Mouse (Mus musculus) neural tube, embryonic 15.5 days (tissue): ENCODE results near the gene Arhgap22. TPM values are rescaled to one million over a fixed set of nuclear protein-coding genes. Genes with fewer than 3 reads are reported as not detected.

ENCODE experiments used
- ATAC-seq: fragments of 200-750 bp; cut with Nextera tagmentation; 2 replicates; pipeline ENCODE4 v1.8.0; 2017; ENCODE audit warnings: mild to moderate bottlenecking, moderate TSS enrichment, moderate library complexity; ENCODE audit not compliant: low FRiP score
- H3K27ac ChIP-seq: fragments of 300-500 bp; sonication (generic); replicated peaks from 2 replicates; pipeline ENCODE4 v1.5.1; 2015; ENCODE audit warnings: mild to moderate bottlenecking, inconsistent platforms
- H3K27me3 ChIP-seq: fragments of 300-500 bp; sonication (generic); replicated peaks from 2 replicates; pipeline ENCODE4 v1.6.1; 2015; ENCODE audit warnings: inconsistent platforms
- H3K36me3 ChIP-seq: fragments of 300-500 bp; sonication (generic); 2 replicates; pipeline ENCODE4 v1.6.1; 2015; ENCODE audit warnings: inconsistent platforms
- H3K4me1 ChIP-seq: fragments of 300-500 bp; sonication (generic); 2 replicates; pipeline ENCODE4 v1.6.1; 2015; ENCODE audit warnings: inconsistent platforms
- H3K4me2 ChIP-seq: fragments of 300-500 bp; sonication (generic); 2 replicates; pipeline ENCODE4 v1.6.1; 2015; ENCODE audit warnings: inconsistent platforms, mild to moderate bottlenecking, moderate library complexity
- H3K4me3 ChIP-seq: fragments of 300-500 bp; sonication (generic); replicated peaks from 2 replicates; pipeline ENCODE4 v1.5.1; 2015; ENCODE audit warnings: mild to moderate bottlenecking, inconsistent platforms
- H3K9ac ChIP-seq: fragments of 300-500 bp; sonication (generic); replicated peaks from 2 replicates; pipeline ENCODE4 v1.6.1; 2015; ENCODE audit warnings: mild to moderate bottlenecking, inconsistent platforms
- H3K9me3 ChIP-seq: fragments of 300-500 bp; sonication (generic); replicated peaks from 2 replicates; pipeline ENCODE4 v1.6.1; 2016; ENCODE audit warnings: inconsistent platforms
- WGBS: fragments of 180-500 bp; shearing (Covaris S2); methylation state at CpG from one replicate; pipeline ENCODE4 v1.1.7; 2015; ENCODE audit warnings: mixed read lengths; 5-methylcytosine and 5-hydroxymethylcytosine counted together
- polyA plus RNA-seq: library from polyadenylated mRNA; unstranded; fragments of >200 nt; fragmentation: Nextera tagmentation; extraction: Ambion mirVana; gene quantifications from 2 replicates; pipeline ENCODE4 v1.2.1, GENCODE M21; 2015

Gene Arhgap22
- polyA plus RNA-seq, 1 experiment from 2014 or later, result 3.3 TPM

DNA sequence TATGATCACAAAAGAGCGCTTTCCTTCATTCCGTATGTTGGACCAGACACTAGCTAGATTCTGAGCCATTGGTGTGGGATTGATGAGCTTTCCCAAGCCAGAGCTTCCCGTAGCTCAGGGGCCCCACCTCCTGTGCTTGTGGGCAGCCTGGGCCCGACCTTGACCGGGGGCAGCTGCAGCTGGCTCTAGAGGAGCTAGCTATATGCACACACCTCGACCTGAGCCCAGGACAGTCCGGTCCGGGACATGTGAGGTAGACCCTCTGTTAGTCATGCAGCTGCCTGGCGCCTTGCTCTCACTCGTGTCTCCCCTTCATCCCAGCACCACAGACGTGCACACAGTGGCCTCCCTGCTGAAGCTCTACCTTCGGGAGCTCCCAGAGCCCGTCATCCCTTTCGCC is 148.3 kb downstream of the Arhgap22 start:
- Histone ChIP-seq H3K9ac (no peak overlapping the region), H3K36me3 (no peaks in the 10 kb centered on the region), H3K4me3 (no peak overlapping the region), H3K27me3 (no peaks in the 10 kb centered on the region), H3K9me3 (no peaks in the 10 kb centered on the region), H3K4me1 (peaks cover 18% of the 10 kb centered on the region), H3K27ac (no peak overlapping the region), H3K4me2 (no peak overlapping the region)
- 77% methylated on average over 14 of the region's 14 CpGs for WGBS
- no peak for ATAC-seq

GRCm38 (mm10) chr14:33362807-33363206 is 149.0 kb downstream of the Arhgap22 start:
- 49% methylated on average over 10 of the region's 10 CpGs for WGBS
- H3K9ac ChIP-seq, result no peak overlapping the region
- peaks cover 20% of the 10 kb centered on the region for H3K4me1 ChIP-seq
- H3K36me3 ChIP-seq, result no peaks in the 10 kb centered on the region
- no peak overlapping the region for H3K4me3 ChIP-seq
- no peaks in the 10 kb centered on the region for H3K9me3 ChIP-seq
- H3K4me2 ChIP-seq, result no peak overlapping the region
- no peak for ATAC-seq
- H3K27me3 ChIP-seq, result no peaks in the 10 kb centered on the region
- no peak overlapping the region for H3K27ac ChIP-seq

- Histone ChIP-seq H3K9ac (no peak overlapping the region), H3K4me1 (peaks cover 18% of the 10 kb centered on the region), H3K4me3 (no peak overlapping the region), H3K27ac (no peak overlapping the region), H3K27me3 (no peaks in the 10 kb centered on the region), H3K36me3 (no peaks in the 10 kb centered on the region), H3K9me3 (no peaks in the 10 kb centered on the region), H3K4me2 (no peak overlapping the region)
- 90% methylated on average over 5 of the region's 5 CpGs for WGBS
- no peak for ATAC-seq
Measured at GRCm38 (mm10) chr14:33363611-33364010, 149.8 kb downstream of the Arhgap22 start.

GRCm38 (mm10) chr14:33364061-33364460 is 150.2 kb downstream of the Arhgap22 start:
- Histone ChIP-seq H3K27me3 (no peaks in the 10 kb centered on the region), H3K9ac (no peak overlapping the region), H3K4me2 (no peak overlapping the region), H3K27ac (no peak overlapping the region), H3K4me1 (peaks cover 18% of the 10 kb centered on the region), H3K9me3 (no peaks in the 10 kb centered on the region), H3K36me3 (no peaks in the 10 kb centered on the region), H3K4me3 (no peak overlapping the region)
- no peak for ATAC-seq
- 90% methylated on average over 2 of the region's 2 CpGs for whole genome bisulfite sequencing

DNA sequence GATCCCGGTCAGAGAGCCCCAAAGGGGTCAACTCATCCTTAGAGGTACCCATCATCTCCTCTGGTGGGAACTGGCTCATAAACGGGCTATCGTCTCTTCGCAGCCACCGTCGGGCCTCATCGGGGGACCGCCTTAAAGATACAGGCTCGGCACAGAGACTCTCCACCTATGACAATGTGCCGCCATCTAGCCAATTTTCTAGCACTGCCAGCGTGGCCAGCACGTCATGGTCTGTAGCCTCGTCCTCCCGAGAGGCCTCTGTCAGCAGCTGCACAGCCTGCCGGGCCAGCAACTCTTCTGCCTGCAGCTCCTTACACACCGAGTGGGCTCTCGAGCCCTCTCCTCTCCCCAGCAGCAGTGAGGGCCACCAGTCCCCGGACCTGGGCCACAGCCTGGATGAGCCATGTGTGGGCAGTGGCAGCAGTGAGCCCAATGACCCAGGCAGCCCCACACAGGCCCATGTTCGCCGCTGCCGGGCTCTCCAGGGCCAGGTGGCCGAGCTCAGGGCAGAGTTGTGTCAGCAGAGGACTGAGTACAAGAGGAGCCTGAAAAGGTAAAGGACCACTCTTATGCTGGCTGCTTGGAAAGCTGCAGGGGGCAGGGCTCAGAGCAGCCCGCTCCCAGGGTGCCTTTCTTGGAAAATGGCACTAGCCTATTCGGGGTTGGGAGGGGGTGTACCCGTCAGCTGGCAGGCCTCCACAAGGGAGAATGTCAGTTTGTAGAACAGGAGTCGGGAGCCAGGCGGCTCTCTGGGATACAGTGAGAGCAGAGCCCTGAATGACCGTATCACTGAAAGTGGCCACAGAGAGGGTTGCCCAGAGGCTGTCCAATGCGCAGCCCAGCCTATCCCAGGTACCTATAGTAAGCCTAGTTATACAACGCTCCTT is 153.3 kb downstream of the Arhgap22 start:
- no peak for ATAC-seq
- 61% methylated on average over 30 of the region's 30 CpGs for WGBS
- no peaks in the 10 kb centered on the region for H3K9me3 ChIP-seq
- H3K27me3 ChIP-seq, result no peaks in the 10 kb centered on the region
- H3K4me2 ChIP-seq, result 0 out of 2 replicates have a peak overlapping the region, but pooled peaks have one; percentile 11
- H3K9ac ChIP-seq, result no peak overlapping the region
- no peak overlapping the region for H3K27ac ChIP-seq
- H3K4me1 ChIP-seq, result peaks cover 29% of the 10 kb centered on the region
- H3K36me3 ChIP-seq, result no peaks in the 10 kb centered on the region
- H3K4me3 ChIP-seq, result no peak overlapping the region

DNA sequence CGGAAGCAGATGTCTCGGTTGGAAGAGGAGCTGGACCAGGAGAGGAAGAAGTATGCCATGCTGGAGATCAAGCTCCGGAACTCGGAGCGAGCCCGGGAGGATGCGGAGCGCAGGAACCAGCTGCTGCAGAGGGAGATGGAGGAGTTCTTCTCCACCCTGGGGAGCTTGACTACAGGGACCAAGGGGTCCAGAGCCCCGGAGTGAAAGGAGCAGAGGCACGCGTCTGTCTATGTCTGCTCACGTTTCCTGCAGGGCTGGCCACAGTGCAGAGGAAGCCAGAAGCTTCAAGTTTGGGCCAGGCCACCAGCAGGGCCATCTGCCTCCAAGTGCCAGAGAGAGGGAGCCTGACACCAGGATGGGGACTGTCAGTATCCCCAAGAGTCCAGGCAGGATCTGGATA is 155.5 kb downstream of the Arhgap22 start:
- Histone ChIP-seq H3K9ac (no peak overlapping the region), H3K9me3 (no peaks in the 10 kb centered on the region), H3K4me2 (no peak overlapping the region), H3K27ac (no peak overlapping the region), H3K36me3 (no peaks in the 10 kb centered on the region), H3K27me3 (no peaks in the 10 kb centered on the region), H3K4me3 (no peak overlapping the region), H3K4me1 (peaks cover 23% of the 10 kb centered on the region)
- no peak for ATAC-seq
- 89% methylated on average over 12 of the region's 12 CpGs for WGBS

DNA sequence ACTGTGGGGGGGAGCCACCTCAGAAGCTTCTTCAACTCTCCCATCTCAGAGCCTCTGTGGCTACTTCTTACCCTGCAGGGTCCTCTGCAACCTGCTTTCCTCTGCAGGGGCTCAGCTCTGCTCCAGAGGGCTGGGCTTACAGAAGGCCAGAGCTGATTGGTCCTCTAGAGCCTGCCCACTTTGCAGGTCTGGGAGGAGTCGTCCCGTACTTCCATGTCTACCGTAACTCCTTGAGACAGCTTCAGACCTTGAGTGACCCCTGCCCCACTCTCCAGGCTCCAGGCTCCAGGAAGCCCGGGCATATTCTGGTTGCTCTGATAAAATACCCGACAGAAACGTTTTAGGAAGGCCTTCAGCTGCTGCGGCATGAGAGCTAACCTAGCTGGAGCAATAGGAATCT is 156.2 kb downstream of the Arhgap22 start:
- Histone ChIP-seq H3K9me3 (no peaks in the 10 kb centered on the region), H3K4me3 (no peak overlapping the region), H3K9ac (no peak overlapping the region), H3K36me3 (no peaks in the 10 kb centered on the region), H3K27me3 (no peaks in the 10 kb centered on the region), H3K27ac (no peak overlapping the region), H3K4me1 (peaks cover 23% of the 10 kb centered on the region), H3K4me2 (peak overlapping the region; percentile 29; the same call in 1 of the 2 replicates)
- peak; percentile 39; the same call in 1 of the 2 replicates for ATAC-seq
- WGBS, result 19% methylated on average over 7 of the region's 7 CpGs

GRCm38 (mm10) chr14:33371248-33371647 is 157.4 kb downstream of the Arhgap22 start:
- Histone ChIP-seq H3K27ac (no peak overlapping the region), H3K4me1 (peaks cover 23% of the 10 kb centered on the region), H3K36me3 (no peaks in the 10 kb centered on the region; the same call in 1 of the 2 replicates), H3K4me3 (no peak overlapping the region), H3K4me2 (no peak overlapping the region), H3K9me3 (no peaks in the 10 kb centered on the region), H3K9ac (no peak overlapping the region), H3K27me3 (no peaks in the 10 kb centered on the region)
- ATAC-seq, result peak; percentile 43; the same call in 1 of the 2 replicates
- WGBS, result 17% methylated on average over 3 of the region's 3 CpGs

GRCm38 (mm10) chr14:33373271-33373670 is 159.4 kb downstream of the Arhgap22 start:
- H3K4me3 ChIP-seq, result no peak overlapping the region
- ATAC-seq, result no peak
- WGBS, result 64% methylated on average over 1 of the region's 1 CpGs
- H3K27me3 ChIP-seq, result no peaks in the 10 kb centered on the region
- no peak overlapping the region for H3K9ac ChIP-seq
- H3K36me3 ChIP-seq, result peaks cover 3% of the 10 kb centered on the region; the same call in 1 of the 2 replicates
- H3K4me2 ChIP-seq, result no peak overlapping the region
- no peak overlapping the region for H3K27ac ChIP-seq
- no peaks in the 10 kb centered on the region for H3K9me3 ChIP-seq
- H3K4me1 ChIP-seq, result peaks cover 11% of the 10 kb centered on the region

GRCm38 (mm10) chr14:33374089-33374488 is 160.3 kb downstream of the Arhgap22 start:
- Histone ChIP-seq H3K4me3 (no peak overlapping the region), H3K4me1 (peaks cover 11% of the 10 kb centered on the region), H3K36me3 (peaks cover 3% of the 10 kb centered on the region; the same call in 1 of the 2 replicates), H3K9ac (no peak overlapping the region), H3K27me3 (no peaks in the 10 kb centered on the region), H3K9me3 (no peaks in the 10 kb centered on the region), H3K27ac (no peak overlapping the region), H3K4me2 (no peak overlapping the region)
- WGBS, result 90% methylated on average over 1 of the region's 1 CpGs
- no peak for ATAC-seq

DNA sequence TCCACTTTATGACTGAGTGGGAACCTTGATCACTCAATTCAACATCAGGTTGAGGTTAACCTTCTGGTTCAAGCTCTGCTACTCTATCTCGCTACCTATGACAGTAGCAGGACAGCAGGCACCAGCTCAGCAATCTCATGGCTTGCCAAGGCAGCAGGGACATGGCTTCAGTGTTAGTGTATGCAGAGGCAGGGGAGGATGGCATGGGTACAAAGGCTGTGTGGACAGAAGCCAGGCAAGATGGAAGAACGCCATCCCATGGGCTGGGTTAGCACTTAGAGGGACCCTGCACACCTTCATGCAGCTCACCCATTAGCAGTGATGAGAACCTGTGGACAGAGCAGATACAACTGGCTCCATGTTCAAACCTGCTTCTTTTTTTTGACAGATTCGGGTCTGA is 163.4 kb downstream of the Arhgap22 start:
- Histone ChIP-seq H3K27ac (no peak overlapping the region), H3K9me3 (no peaks in the 10 kb centered on the region), H3K27me3 (no peaks in the 10 kb centered on the region), H3K4me1 (no peaks in the 10 kb centered on the region), H3K36me3 (peaks cover 6% of the 10 kb centered on the region; the same call in 1 of the 2 replicates), H3K9ac (no peak overlapping the region), H3K4me2 (no peak overlapping the region), H3K4me3 (no peak overlapping the region)
- WGBS, result 87% methylated on average over 3 of the region's 3 CpGs
- ATAC-seq, result no peak; the same call in 1 of the 2 replicates

GRCm38 (mm10) chr14:33378723-33379122 is 164.9 kb downstream of the Arhgap22 start:
- 71% methylated on average over 5 of the region's 5 CpGs for WGBS
- peaks cover 16% of the 10 kb centered on the region for H3K36me3 ChIP-seq
- no peaks in the 10 kb centered on the region for H3K9me3 ChIP-seq
- no peaks in the 10 kb centered on the region for H3K4me1 ChIP-seq
- H3K9ac ChIP-seq, result no peak overlapping the region
- H3K27ac ChIP-seq, result no peak overlapping the region
- H3K27me3 ChIP-seq, result no peaks in the 10 kb centered on the region
- H3K4me2 ChIP-seq, result no peak overlapping the region
- no peak overlapping the region for H3K4me3 ChIP-seq
- ATAC-seq, result no peak
